Mouse (Mus musculus) heart, adult 2 months (tissue): ENCODE data around the gene Gm44965. TPM values are rescaled to one million over a fixed set of nuclear protein-coding genes. Genes with fewer than 3 reads are reported as not detected.
"Not testable (repeated sequence)": the region's sequence is repeated elsewhere in the genome, so short reads cannot be mapped to it uniquely, and the experiment has no call there.

Experiments used
- DNase-seq, 2 experiments: peaks; one replicate each; pipeline ENCODE4 v3.0.0; 2021
- H3K27ac ChIP-seq: fragments of 200-600 bp; 2 replicates; pipeline ENCODE4 v1.8.1; 2022
- H3K27me3 ChIP-seq: fragments of 200-500 bp; 2 replicates; pipeline ENCODE4 v1.6.1; 2012; ENCODE audit warnings: mild to moderate bottlenecking, low read length, inconsistent platforms, mixed read lengths; ENCODE audit not compliant: control insufficient read depth, insufficient read depth
- H3K36me3 ChIP-seq: fragments of 200-500 bp; 2 replicates; pipeline ENCODE4 v1.6.1; 2012; ENCODE audit warnings: low read length, inconsistent platforms; ENCODE audit not compliant: control insufficient read depth, insufficient read depth
- H3K4me1 ChIP-seq: fragments of 200-500 bp; 2 replicates; pipeline ENCODE4 v1.6.1; 2011; ENCODE audit warnings: low read length; ENCODE audit not compliant: control insufficient read depth, insufficient read depth
- H3K4me3 ChIP-seq: fragments of 200-600 bp; 2 replicates; pipeline ENCODE4 v1.8.1; 2022
- H3K79me2 ChIP-seq: fragments of 200-500 bp; replicated peaks from 2 replicates; pipeline ENCODE4 v1.6.1; 2012; ENCODE audit warnings: mild to moderate bottlenecking, inconsistent platforms, low read length, moderate library complexity, mixed read lengths; ENCODE audit not compliant: control insufficient read depth, insufficient read depth
- H3K9ac ChIP-seq: fragments of 200-500 bp; 2 replicates; pipeline ENCODE4 v1.6.1; 2012; ENCODE audit warnings: low read depth, mild to moderate bottlenecking, control low read depth, inconsistent platforms, low read length, mixed read lengths
- CTCF ChIP-seq: fragments of 200-600 bp; IDR thresholded peaks from 2 replicates; pipeline ENCODE4 v1.8.1; 2022; ENCODE audit warnings: antibody characterized with exemption, mild to moderate bottlenecking, moderate library complexity
- EP300 ChIP-seq: fragments of 200-500 bp; IDR thresholded peaks from 2 replicates; pipeline ENCODE4 v1.6.1; 2011; ENCODE audit warnings: low read depth, low read length, control low read depth; ENCODE audit not compliant: insufficient read depth
- POLR2A ChIP-seq: fragments of 200-500 bp; IDR thresholded peaks from 2 replicates; pipeline ENCODE4 v1.6.1; 2011; ENCODE audit warnings: mild to moderate bottlenecking, low read depth, low read length, control low read depth; ENCODE audit not compliant: insufficient read depth
- WGBS: fragments of 180-500 bp; shearing (Covaris S2); methylation state at CpG from one replicate; pipeline ENCODE4 v1.1.7; 2018; 5-methylcytosine and 5-hydroxymethylcytosine counted together
- intact Hi-C: fragments of 180-260 bp; cut with DNase I; formaldehyde crosslinking; loops from one replicate; pipeline ENCODE4 v1.15.1; 2025
- polyA plus RNA-seq: library from polyadenylated mRNA; depleted of rRNA; stranded (reverse); fragments of >200 nt; gene quantifications from 2 replicates; pipeline ENCODE4 v1.2.3, GENCODE M21; 2012
- total RNA-seq, 2 experiments: library from RNA; stranded (reverse); gene quantifications; 2 replicates each; pipeline ENCODE4 v1.2.3; 2021

Gene Gm44965
- total and polyA plus RNA-seq, 3 experiments, result not detected

GRCm38 (mm10) chr6:48609512-48609911 lies 15.8 kb downstream of the Gm44965 start:
- Histone ChIP-seq H3K27ac (no peak overlapping the region), H3K27me3 (no peaks in the 10 kb centered on the region), H3K36me3 (no peaks in the 10 kb centered on the region), H3K9ac (no peak overlapping the region), H3K79me2 (no peaks in the 10 kb centered on the region), H3K4me3 (no peak overlapping the region), H3K4me1 (no peaks in the 10 kb centered on the region; the same call in 1 of the 2 replicates)
- no peak for DNase-seq
- TF ChIP-seq CTCF (no peak), EP300 (no peak), POLR2A (no peak)
- 65% methylated on average over 7 of the region's 7 CpGs for WGBS
- intact Hi-C loops, result no loop called here

GRCm38 (mm10) chr6:48610657-48611056 lies 16.9 kb downstream of the Gm44965 start:
- Histone ChIP-seq H3K4me3 (no peak overlapping the region), H3K36me3 (no peaks in the 10 kb centered on the region), H3K4me1 (no peaks in the 10 kb centered on the region; the same call in 1 of the 2 replicates), H3K79me2 (no peaks in the 10 kb centered on the region), H3K27me3 (no peaks in the 10 kb centered on the region), H3K9ac (no peak overlapping the region), H3K27ac (no peak overlapping the region)
- 82% methylated on average over 3 of the region's 3 CpGs for WGBS
- intact Hi-C loops, result no loop called here
- DNase-seq, result no peak
- TF ChIP-seq CTCF, result no peak
- no peak for TF ChIP-seq EP300
- no peak for TF ChIP-seq POLR2A

GRCm38 (mm10) chr6:48613464-48613863 lies 19.7 kb downstream of the Gm44965 start:
- H3K9ac ChIP-seq, result no peak overlapping the region

GRCm38 (mm10) chr6:48614756-48615155 lies 21.0 kb downstream of the Gm44965 start:
- no peaks in the 10 kb centered on the region for H3K4me1 ChIP-seq
- intact Hi-C loops, result no loop called here
- H3K27ac ChIP-seq, result no peak overlapping the region

More at GRCm38 (mm10) chr6:48613464-48613863, 19.7 kb downstream of the Gm44965 start:
- no peaks in the 10 kb centered on the region for H3K27me3 ChIP-seq
- no peak overlapping the region for H3K27ac ChIP-seq
- TF ChIP-seq EP300 (no peak), POLR2A (no peak), CTCF (no peak)
- no peaks in the 10 kb centered on the region for H3K79me2 ChIP-seq
- intact Hi-C loops, result no loop called here
- no peaks in the 10 kb centered on the region for H3K4me1 ChIP-seq
- H3K36me3 ChIP-seq, result no peaks in the 10 kb centered on the region
- no peak for DNase-seq
- H3K4me3 ChIP-seq, result no peak overlapping the region
- 84% methylated on average over 4 of the region's 4 CpGs for WGBS

GRCm38 (mm10) chr6:48620031-48620430 lies 26.3 kb downstream of the Gm44965 start:
- 92% methylated on average over 30 of the region's 30 CpGs for WGBS

More at GRCm38 (mm10) chr6:48614756-48615155, 21.0 kb downstream of the Gm44965 start:
- Histone ChIP-seq H3K9ac (no peak overlapping the region), H3K4me3 (no peak overlapping the region), H3K36me3 (no peaks in the 10 kb centered on the region), H3K79me2 (no peaks in the 10 kb centered on the region), H3K27me3 (no peaks in the 10 kb centered on the region)
- TF ChIP-seq CTCF (no peak), POLR2A (no peak), EP300 (no peak)
- 89% methylated on average over 5 of the region's 5 CpGs for WGBS
- no peak for DNase-seq

GRCm38 (mm10) chr6:48622186-48622843 lies 28.6 kb downstream of the Gm44965 start:
- 86% methylated on average over 8 of the region's 8 CpGs for WGBS
- DNase-seq, H3K27ac ChIP-seq, H3K4me3 ChIP-seq, H3K9ac ChIP-seq, intact Hi-C loops, H3K27me3 ChIP-seq, H3K36me3 ChIP-seq, H3K4me1 ChIP-seq, H3K79me2 ChIP-seq: not testable (repeated sequence)

More at GRCm38 (mm10) chr6:48620031-48620430, 26.3 kb downstream of the Gm44965 start:
- H3K27me3 ChIP-seq, result no peaks in the 10 kb centered on the region
- H3K4me1 ChIP-seq, result no peaks in the 10 kb centered on the region
- no peak for TF ChIP-seq EP300
- TF ChIP-seq CTCF, result no peak
- TF ChIP-seq POLR2A, result no peak
- DNase-seq, result no peak
- H3K4me3 ChIP-seq, result no peak overlapping the region
- intact Hi-C loops, result no loop called here
- H3K27ac ChIP-seq, result no peak overlapping the region
- no peaks in the 10 kb centered on the region for H3K36me3 ChIP-seq
- no peaks in the 10 kb centered on the region for H3K79me2 ChIP-seq
- no peak overlapping the region for H3K9ac ChIP-seq
